Mouse (Mus musculus): Measurements from ENCODE around the gene Tmem88b. TPM values are rescaled to one million over a fixed set of nuclear protein-coding genes. Genes with fewer than 3 reads are reported as not detected.

Gene Tmem88b
- total and polyA plus RNA-seq, 3 experiments: 0.19 to 0.32 TPM; not detected in 1

DNA sequence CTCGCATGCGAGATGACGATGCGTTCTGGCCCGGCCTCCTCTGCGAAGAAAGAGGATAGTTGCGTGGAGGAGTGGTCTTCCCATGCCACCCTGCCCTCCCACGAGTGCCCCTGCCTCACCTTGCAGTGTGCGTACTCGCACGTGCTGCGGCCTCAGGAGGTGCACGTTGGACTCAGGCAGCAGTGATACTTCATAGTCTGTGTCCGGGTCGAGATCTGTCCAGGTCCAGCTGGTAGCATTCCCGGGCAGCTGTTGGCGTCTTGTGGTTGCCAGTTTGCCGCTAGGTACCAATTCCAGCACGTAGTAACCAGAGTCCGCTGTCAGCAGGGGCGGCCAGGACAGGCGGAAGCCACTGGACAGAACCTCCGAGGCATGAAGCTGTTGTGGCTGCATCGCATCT, 15.0 kb downstream of the Tmem88b start:
- H3K9ac ChIP-seq (ENCODE audit: control insufficient read depth, low read depth, low read length, poor library complexity, severe bottlenecking): peak overlapping the region; percentile 97
- H3K27ac ChIP-seq (ENCODE audit: control insufficient read depth, low read depth, low read length): no peak overlapping the region
- H3K4me1 ChIP-seq (ENCODE audit: control insufficient read depth in 1 of 2, insufficient read depth in 2 of 2, low read length in 2 of 2): peaks cover 0 to 17% of the 10 kb centered on the region in 2 experiments; a peak in 2 of 4 replicates
- TF ChIP-seq JUND (IDR thresholded peaks at IDR 0.05; ENCODE audit: low read depth, low read length) (no peak), SIN3A (IDR thresholded peaks at IDR 0.05; ENCODE audit: low read length) (no peak), MXI1 (IDR thresholded peaks at IDR 0.05; ENCODE audit: low read depth, low read length) (no peak), MYB (IDR thresholded peaks at IDR 0.05; ENCODE audit: low read depth, low read length) (no peak), CTCF (IDR thresholded peaks at IDR 0.05 in 2 of 3, conservative IDR thresholded peaks at IDR 0.05 in 1 of 3; ENCODE audit: control insufficient read depth in 1 of 3, insufficient read depth in 1 of 3, low read depth in 2 of 3, low read length in 3 of 3, poor library complexity in 1 of 3, severe bottlenecking in 1 of 3) (no peak), E2F4 (IDR thresholded peaks at IDR 0.05; ENCODE audit: borderline replicate concordance, low read depth, low read length) (no peak), USF2 (IDR thresholded peaks at IDR 0.05; ENCODE audit: borderline replicate concordance in 1 of 2, insufficient read depth in 1 of 2, low read depth in 1 of 2, low read length in 2 of 2) (no peak), MAZ (IDR thresholded peaks at IDR 0.05; ENCODE audit: low read depth, low read length) (no peak), RAD21 (IDR thresholded peaks at IDR 0.05; ENCODE audit: low read depth, low read length) (no peak), CHD1 (IDR thresholded peaks at IDR 0.05; ENCODE audit: low read depth, low read length) (no peak), NRF1 (IDR thresholded peaks at IDR 0.05; ENCODE audit: insufficient read depth, low read depth, low read length, poor library complexity, severe bottlenecking) (no peak), ELF1 (IDR thresholded peaks at IDR 0.05; ENCODE audit: low read depth, low read length) (no peak), ZMIZ1 (IDR thresholded peaks at IDR 0.05; ENCODE audit: low read depth, low read length) (no peak)
- no peaks in the 10 kb centered on the region for H3K9me3 ChIP-seq (replicated peaks; ENCODE audit: insufficient read depth, low read length)
- peaks cover 0 to 2% of the 10 kb centered on the region in 2 experiments; a peak in 1 of 4 replicates for H3K36me3 ChIP-seq (ENCODE audit: control insufficient read depth in 1 of 2, insufficient read depth in 2 of 2, low read length in 2 of 2)
- H3K4me3 ChIP-seq (ENCODE audit: control insufficient read depth in 1 of 2, insufficient read depth in 1 of 2, low read depth in 2 of 2, low read length in 2 of 2): peak overlapping the region in 1 of 2 experiments; percentile 84; a peak in 1 of 4 replicates
- no peaks in the 10 kb centered on the region for H3K27me3 ChIP-seq (ENCODE audit: control insufficient read depth in 1 of 2, insufficient read depth in 2 of 2, low read length in 2 of 2)
- peaks cover 3% of the 10 kb centered on the region; the same call in 1 of the 2 replicates for H3K79me2 ChIP-seq (ENCODE audit: control insufficient read depth, insufficient read depth, low read length, poor library complexity)
- DNase-seq (ENCODE audit: low read depth, low spot score): no peak

DNA sequence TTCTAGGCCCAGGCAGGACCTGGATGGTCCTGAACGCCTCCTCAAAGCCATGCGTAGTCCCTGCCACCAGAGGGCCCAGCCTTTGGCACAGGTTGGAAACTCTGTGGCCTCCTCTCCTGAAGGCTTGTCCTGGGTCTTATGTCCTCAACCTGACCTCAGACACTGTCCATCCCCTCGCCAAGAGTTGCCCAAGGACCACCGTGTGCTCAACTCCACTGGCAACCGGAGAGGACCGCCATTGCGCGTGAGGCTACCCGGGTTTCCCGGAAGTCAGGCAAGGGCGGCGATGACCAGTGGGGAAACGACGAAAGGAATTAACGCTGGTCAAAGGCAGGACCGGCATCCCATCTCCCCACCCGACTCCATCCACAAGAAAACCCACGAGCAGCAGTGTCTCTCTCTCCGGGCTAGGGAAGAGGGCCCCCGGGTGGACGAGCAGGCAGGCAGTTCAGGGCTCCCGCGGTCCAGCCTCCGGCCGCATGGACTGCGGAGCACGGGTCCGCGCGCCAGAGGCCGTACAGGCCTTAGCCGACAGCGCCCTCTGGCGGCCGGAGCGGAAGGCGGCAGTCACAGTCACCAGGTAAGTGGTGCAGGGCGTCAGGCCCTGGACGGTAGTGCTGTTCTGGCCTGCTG, 15.7 kb downstream of the Tmem88b start:
- peak overlapping the region; percentile 97 for H3K9ac ChIP-seq (ENCODE audit: control insufficient read depth, low read depth, low read length, poor library complexity, severe bottlenecking)
- peak; percentile 83 to 99 (median 92) for TF ChIP-seq CTCF (IDR thresholded peaks at IDR 0.05 in 2 of 3, conservative IDR thresholded peaks at IDR 0.05 in 1 of 3; ENCODE audit: control insufficient read depth in 1 of 3, insufficient read depth in 1 of 3, low read depth in 2 of 3, low read length in 3 of 3, poor library complexity in 1 of 3, severe bottlenecking in 1 of 3)
- TF ChIP-seq MEF2A (IDR thresholded peaks at IDR 0.05; ENCODE audit: extremely low read depth, insufficient replicate concordance, low read depth, low read length, poor library complexity, severe bottlenecking): no peak
- no peak for TF ChIP-seq TAL1 (IDR thresholded peaks at IDR 0.05; ENCODE audit: low read length)
- peak; percentile 54; the same call in 1 of the 2 replicates for TF ChIP-seq SIN3A (IDR thresholded peaks at IDR 0.05; ENCODE audit: low read length)
- peak; percentile 69 for TF ChIP-seq NELFE (IDR thresholded peaks at IDR 0.05; ENCODE audit: low read depth, low read length)
- TF ChIP-seq MAX (IDR thresholded peaks at IDR 0.05; ENCODE audit: low read length): peak; percentile 73
- peak; percentile 85 to 91 for TF ChIP-seq POLR2A (IDR thresholded peaks at IDR 0.05; ENCODE audit: control insufficient read depth in 1 of 2, insufficient read depth in 1 of 2, low read depth in 1 of 2, low read length in 2 of 2, poor library complexity in 1 of 2)
- TF ChIP-seq TBP (IDR thresholded peaks at IDR 0.05; ENCODE audit: low read depth, low read length): 0 out of 2 replicates have a peak, but pooled peaks have one; percentile 14
- no peak for TF ChIP-seq JUND (IDR thresholded peaks at IDR 0.05; ENCODE audit: low read depth, low read length)
- TF ChIP-seq TCF12 (IDR thresholded peaks at IDR 0.05; ENCODE audit: low read depth, low read length): peak; percentile 37; the same call in 1 of the 2 replicates
- peak; percentile 33; the same call in 1 of the 2 replicates for TF ChIP-seq ZC3H11A (IDR thresholded peaks at IDR 0.05; ENCODE audit: low read depth, low read length)
- TF ChIP-seq HCFC1 (IDR thresholded peaks at IDR 0.05; ENCODE audit: low read depth, low read length): peak; percentile 71
- peak; percentile 60 for TF ChIP-seq SMC3 (IDR thresholded peaks at IDR 0.05; ENCODE audit: low read depth, low read length)
- TF ChIP-seq MXI1 (IDR thresholded peaks at IDR 0.05; ENCODE audit: low read depth, low read length): peak; percentile 66; the same call in 1 of the 2 replicates
- no peak for TF ChIP-seq MYC (IDR thresholded peaks at IDR 0.05; ENCODE audit: low read depth, low read length)
- TF ChIP-seq POLR2AphosphoS2 (IDR thresholded peaks at IDR 0.05; ENCODE audit: low read length): peak; percentile 60; the same call in 1 of the 2 replicates
- peak; percentile 66 for TF ChIP-seq RAD21 (IDR thresholded peaks at IDR 0.05; ENCODE audit: low read depth, low read length)
- TF ChIP-seq GABPA (IDR thresholded peaks at IDR 0.05; ENCODE audit: low read depth, low read length): no peak
- no peak for TF ChIP-seq KAT2A (conservative IDR thresholded peaks at IDR 0.05; ENCODE audit: low read depth, low read length)
- TF ChIP-seq CHD2 (IDR thresholded peaks at IDR 0.05; ENCODE audit: low read length): no peak
- peak; percentile 87 for DNase-seq (ENCODE audit: low read depth, low spot score)

More for the DNA sequence above, 15.7 kb downstream of the Tmem88b start:
- Histone ChIP-seq H3K9me3 (replicated peaks; ENCODE audit: insufficient read depth, low read length) (no peaks in the 10 kb centered on the region), H3K27ac (ENCODE audit: control insufficient read depth, low read depth, low read length) (peak overlapping the region; percentile 55), H3K36me3 (ENCODE audit: control insufficient read depth in 1 of 2, insufficient read depth in 2 of 2, low read length in 2 of 2) (peaks cover 0 to 2% of the 10 kb centered on the region in 2 experiments; a peak in 1 of 4 replicates), H3K4me3 (ENCODE audit: control insufficient read depth in 1 of 2, insufficient read depth in 1 of 2, low read depth in 2 of 2, low read length in 2 of 2) (peak overlapping the region; percentile 73 to 84), H3K27me3 (ENCODE audit: control insufficient read depth in 1 of 2, insufficient read depth in 2 of 2, low read length in 2 of 2) (no peaks in the 10 kb centered on the region), H3K4me1 (ENCODE audit: control insufficient read depth in 1 of 2, insufficient read depth in 2 of 2, low read length in 2 of 2) (peaks cover 0 to 15% of the 10 kb centered on the region in 2 experiments; a peak in 2 of 4 replicates), H3K79me2 (ENCODE audit: control insufficient read depth, insufficient read depth, low read length, poor library complexity) (peaks cover 3% of the 10 kb centered on the region; the same call in 1 of the 2 replicates)
